Mouse (Mus musculus): ENCODE measurements around the gene Plppr2. TPM values are rescaled to one million over a fixed set of nuclear protein-coding genes. Genes with fewer than 3 reads are reported as not detected.
A peak's percentile ranks its signal among the peaks of the same experiment; 100 is the strongest.

Gene Plppr2
- polyA plus RNA-seq, 1 experiment from 2014 or later: 8.7 TPM

DNA sequence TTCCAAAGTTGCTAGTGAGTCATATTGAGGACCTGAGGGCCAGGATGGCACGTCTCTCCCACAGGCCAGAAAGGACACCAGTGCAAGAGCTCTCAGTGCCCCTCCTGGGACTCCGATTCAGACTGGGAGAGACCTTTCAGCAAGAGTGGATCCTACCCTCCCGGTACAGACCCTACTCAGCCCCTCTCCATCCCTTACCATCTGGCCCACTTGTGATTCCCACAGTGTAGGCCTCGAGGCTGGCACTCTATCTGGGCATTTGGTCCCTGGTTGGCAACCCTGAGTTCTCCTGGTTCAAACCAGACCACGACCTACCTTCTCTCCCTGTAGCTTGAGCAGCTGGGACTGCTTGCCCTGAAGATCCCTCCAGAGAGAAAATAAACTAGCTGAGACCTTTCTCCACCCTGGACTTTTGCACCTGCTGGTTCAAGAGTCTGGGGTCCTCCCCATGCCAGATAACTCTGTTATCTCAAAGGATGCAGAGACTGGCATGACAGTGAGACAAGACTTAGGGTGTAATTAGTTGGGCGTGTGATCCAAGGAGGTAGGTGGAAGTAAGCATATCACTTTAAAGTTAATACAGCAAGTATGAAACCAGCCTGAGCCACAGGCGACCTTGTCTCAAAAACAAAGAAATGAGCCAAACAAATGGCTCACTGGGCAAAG is 1.2 kb upstream of the Plppr2 start:
- Histone ChIP-seq H3K9me3 (no peaks in the 10 kb centered on the region), H3K27me3 (no peaks in the 10 kb centered on the region), H3K4me1 (peaks cover 15% of the 10 kb centered on the region; the same call in 1 of the 2 replicates), H3K9ac (no peak overlapping the region), H3K27ac (no peak overlapping the region), H3K4me2 (peak overlapping the region; percentile 82; the same call in 1 of the 2 replicates), H3K4me3 (no peak overlapping the region), H3K36me3 (no peaks in the 10 kb centered on the region)
- 83% methylated on average over 7 of the region's 7 CpGs for WGBS
- no peak for ATAC-seq (ENCODE audit: insufficient number of reproducible peaks, low FRiP score, low TSS enrichment, low read depth)

DNA sequence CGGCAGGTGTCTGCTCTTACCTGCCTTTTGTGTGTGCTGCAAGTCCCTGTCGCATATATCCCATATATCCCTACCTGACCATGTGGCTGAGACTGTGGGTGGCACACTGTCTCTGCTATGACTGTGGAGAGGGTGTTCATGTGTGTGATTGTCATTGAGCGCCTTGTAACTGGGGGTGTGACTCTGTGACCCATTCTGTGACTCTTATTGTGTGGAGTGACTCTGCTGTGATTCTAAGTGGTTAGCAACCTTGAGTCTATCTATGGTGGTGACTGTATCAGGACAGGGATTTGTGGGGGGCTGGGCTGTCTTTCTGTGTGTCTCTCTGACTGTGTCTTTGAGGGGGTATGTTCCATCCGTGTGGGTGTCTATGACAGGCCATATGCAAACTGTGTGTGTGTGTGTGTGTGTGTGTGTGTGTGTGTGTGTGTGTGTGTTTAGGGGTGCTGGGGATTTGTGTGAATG is 910 bp downstream of the Plppr2 start:
- H3K4me2 ChIP-seq: no peak overlapping the region
- no peak overlapping the region for H3K9ac ChIP-seq
- no peak for ATAC-seq (ENCODE audit: insufficient number of reproducible peaks, low FRiP score, low TSS enrichment, low read depth)
- peak overlapping the region; percentile 59; the same call in 1 of the 2 replicates for H3K4me3 ChIP-seq
- H3K36me3 ChIP-seq: no peaks in the 10 kb centered on the region; the same call in 1 of the 2 replicates
- WGBS: 73% methylated on average over 4 of the region's 4 CpGs
- no peaks in the 10 kb centered on the region for H3K27me3 ChIP-seq
- H3K27ac ChIP-seq: no peak overlapping the region
- H3K9me3 ChIP-seq: no peaks in the 10 kb centered on the region
- peaks cover 15% of the 10 kb centered on the region; the same call in 1 of the 2 replicates for H3K4me1 ChIP-seq

DNA sequence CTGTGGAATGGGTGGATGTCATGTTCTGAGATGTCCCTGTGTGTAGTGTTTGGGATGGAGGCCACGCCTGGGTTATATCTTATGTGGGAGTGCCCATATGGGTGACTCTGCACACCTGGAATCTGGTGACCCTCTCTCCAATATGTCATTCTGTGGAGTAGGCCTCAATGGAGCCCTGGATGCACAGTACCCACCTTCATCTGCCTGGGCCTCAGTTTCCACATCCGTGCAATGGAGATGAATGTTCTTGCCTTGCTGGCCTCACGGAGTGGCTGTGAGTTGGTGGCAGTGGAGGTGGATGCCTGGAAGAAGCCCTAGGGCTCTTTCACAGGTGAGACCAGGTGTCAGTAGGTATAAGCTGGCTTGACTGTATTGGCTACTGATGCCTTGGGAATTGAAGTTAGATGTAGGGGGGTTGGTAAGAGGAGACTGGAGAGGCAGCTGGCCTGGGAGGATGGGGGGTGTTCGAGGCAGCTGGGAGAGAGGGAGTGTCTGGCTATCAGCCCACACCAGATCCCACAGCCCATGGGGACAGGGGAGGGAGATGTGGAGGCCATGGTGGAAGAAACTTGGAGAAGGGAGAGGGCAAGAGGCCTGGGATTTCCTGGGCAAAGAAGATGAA is 1.5 kb downstream of the Plppr2 start:
- Histone ChIP-seq H3K4me2 (no peak overlapping the region), H3K4me1 (peaks cover 12% of the 10 kb centered on the region; the same call in 1 of the 2 replicates), H3K27me3 (peaks cover under 1% of the 10 kb centered on the region; the same call in 1 of the 2 replicates), H3K27ac (no peak overlapping the region), H3K36me3 (no peaks in the 10 kb centered on the region; the same call in 1 of the 2 replicates), H3K9ac (no peak overlapping the region), H3K9me3 (no peaks in the 10 kb centered on the region), H3K4me3 (no peak overlapping the region)
- no peak for ATAC-seq (ENCODE audit: insufficient number of reproducible peaks, low FRiP score, low TSS enrichment, low read depth)
- WGBS: 78% methylated on average over 4 of the region's 4 CpGs

DNA sequence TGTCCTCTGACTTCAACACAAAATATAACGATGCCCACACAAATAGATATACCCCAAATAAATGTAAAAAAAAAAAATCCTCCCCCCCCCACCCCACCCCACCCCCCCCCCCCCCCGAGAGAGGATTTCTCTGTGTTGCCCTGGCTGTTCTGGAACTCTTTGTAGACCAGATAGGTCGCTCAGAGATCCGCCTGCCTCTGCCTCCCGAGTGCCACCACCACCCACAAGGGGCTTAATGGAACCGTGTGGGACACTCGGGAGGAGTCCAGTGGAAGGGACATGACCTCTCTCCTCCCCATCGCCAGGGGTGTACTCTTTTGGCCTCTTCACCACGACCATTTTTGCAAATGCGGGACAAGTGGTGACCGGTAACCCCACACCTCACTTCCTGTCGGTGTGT is 6.2 kb downstream of the Plppr2 start:
- Histone ChIP-seq H3K4me3 (no peak overlapping the region), H3K36me3 (no peaks in the 10 kb centered on the region; the same call in 1 of the 2 replicates), H3K9ac (no peak overlapping the region), H3K4me2 (no peak overlapping the region), H3K27ac (no peak overlapping the region), H3K27me3 (peaks cover 25% of the 10 kb centered on the region), H3K9me3 (no peaks in the 10 kb centered on the region), H3K4me1 (peaks cover 4% of the 10 kb centered on the region)
- WGBS: 74% methylated on average over 12 of the region's 12 CpGs
- ATAC-seq (ENCODE audit: insufficient number of reproducible peaks, low FRiP score, low TSS enrichment, low read depth): no peak

DNA sequence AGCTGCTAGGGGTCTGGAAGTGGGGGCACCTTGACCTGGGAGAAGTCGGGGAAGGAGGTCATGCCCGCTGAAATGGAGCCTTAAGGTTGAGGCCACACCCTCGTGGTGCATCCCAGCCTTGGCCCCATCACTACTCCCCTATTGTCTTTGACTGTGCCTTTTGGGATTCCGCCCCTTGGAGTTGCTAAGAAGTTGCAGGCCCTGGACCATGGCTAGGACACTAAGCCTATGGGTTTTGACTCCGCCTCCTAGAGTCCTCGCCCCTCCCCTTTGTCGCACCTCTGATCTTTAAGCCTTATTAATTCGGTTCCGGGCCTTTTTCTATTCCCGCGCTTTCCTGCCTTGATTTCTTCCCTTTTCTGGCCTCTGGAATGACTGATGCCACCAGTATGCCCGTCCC is 6.8 kb downstream of the Plppr2 start:
- peaks cover 4% of the 10 kb centered on the region for H3K4me1 ChIP-seq
- WGBS: 38% methylated on average over 12 of the region's 12 CpGs
- H3K9me3 ChIP-seq: no peaks in the 10 kb centered on the region
- H3K9ac ChIP-seq: no peak overlapping the region
- no peak overlapping the region for H3K4me3 ChIP-seq
- peaks cover 31% of the 10 kb centered on the region for H3K27me3 ChIP-seq
- no peak overlapping the region for H3K27ac ChIP-seq
- H3K36me3 ChIP-seq: no peaks in the 10 kb centered on the region; the same call in 1 of the 2 replicates
- no peak for ATAC-seq (ENCODE audit: insufficient number of reproducible peaks, low FRiP score, low TSS enrichment, low read depth)
- H3K4me2 ChIP-seq: no peak overlapping the region

DNA sequence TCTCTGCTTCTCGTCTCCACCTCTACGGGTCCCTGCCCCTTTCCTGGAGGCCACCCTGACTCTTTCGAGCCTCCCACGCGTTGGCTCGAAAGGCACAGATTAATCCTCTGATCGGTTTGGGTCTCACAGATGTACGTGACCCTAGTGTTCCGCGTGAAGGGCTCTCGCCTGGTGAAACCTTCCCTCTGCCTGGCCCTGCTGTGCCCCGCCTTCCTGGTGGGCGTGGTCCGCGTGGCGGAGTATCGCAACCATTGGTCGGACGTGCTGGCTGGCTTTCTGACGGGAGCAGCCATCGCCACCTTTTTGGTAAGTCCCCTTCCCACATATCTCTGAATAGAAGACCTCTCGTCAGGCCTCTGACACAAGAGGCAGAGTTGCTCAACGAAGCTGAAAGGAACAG is 7.4 kb downstream of the Plppr2 start:
- Histone ChIP-seq H3K9ac (no peak overlapping the region), H3K4me2 (no peak overlapping the region), H3K9me3 (no peaks in the 10 kb centered on the region), H3K36me3 (no peaks in the 10 kb centered on the region; the same call in 1 of the 2 replicates), H3K4me1 (peaks cover 4% of the 10 kb centered on the region), H3K27me3 (peaks cover 33% of the 10 kb centered on the region), H3K4me3 (no peak overlapping the region), H3K27ac (no peak overlapping the region)
- ATAC-seq (ENCODE audit: insufficient number of reproducible peaks, low FRiP score, low TSS enrichment, low read depth): no peak
- 16% methylated on average over 23 of the region's 23 CpGs for WGBS

DNA sequence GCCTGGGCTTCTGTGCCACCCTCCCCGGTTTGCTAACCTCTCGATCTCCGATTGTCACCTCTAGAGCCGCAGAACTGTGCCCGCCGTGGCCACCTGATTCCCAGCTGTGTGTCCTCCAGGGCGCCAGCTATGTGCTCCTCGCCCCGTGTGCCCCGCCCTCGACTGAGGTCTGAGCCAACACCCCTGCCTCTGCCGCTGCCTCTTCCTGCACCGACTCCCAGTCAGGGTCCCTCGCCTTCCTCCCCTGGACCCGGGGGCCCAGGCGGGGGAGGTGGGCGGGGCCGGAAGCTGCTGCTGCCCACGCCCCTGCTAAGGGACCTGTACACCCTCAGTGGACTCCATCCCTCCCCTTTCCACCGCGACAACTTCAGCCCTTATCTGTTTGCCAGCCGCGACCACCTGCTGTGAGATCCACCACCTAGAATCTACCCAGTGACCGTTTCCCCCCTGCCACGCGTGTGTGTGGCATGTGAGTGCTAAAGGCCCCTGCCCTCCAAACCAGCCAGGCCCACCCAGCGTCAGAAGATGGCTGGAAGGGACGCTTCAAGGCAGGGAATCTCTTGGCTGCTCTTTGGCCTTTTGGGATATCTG is 10.8 kb downstream of the Plppr2 start:
- whole genome bisulfite sequencing: 8% methylated on average over 28 of the region's 28 CpGs
- no peak for ATAC-seq (ENCODE audit: insufficient number of reproducible peaks, low FRiP score, low TSS enrichment, low read depth)
- H3K9me3 ChIP-seq: no peaks in the 10 kb centered on the region
- no peaks in the 10 kb centered on the region for H3K36me3 ChIP-seq
- H3K9ac ChIP-seq: no peak overlapping the region
- no peak overlapping the region for H3K27ac ChIP-seq
- peaks cover 35% of the 10 kb centered on the region for H3K27me3 ChIP-seq
- no peak overlapping the region for H3K4me2 ChIP-seq
- H3K4me1 ChIP-seq: peaks cover 4% of the 10 kb centered on the region
- H3K4me3 ChIP-seq: no peak overlapping the region

DNA sequence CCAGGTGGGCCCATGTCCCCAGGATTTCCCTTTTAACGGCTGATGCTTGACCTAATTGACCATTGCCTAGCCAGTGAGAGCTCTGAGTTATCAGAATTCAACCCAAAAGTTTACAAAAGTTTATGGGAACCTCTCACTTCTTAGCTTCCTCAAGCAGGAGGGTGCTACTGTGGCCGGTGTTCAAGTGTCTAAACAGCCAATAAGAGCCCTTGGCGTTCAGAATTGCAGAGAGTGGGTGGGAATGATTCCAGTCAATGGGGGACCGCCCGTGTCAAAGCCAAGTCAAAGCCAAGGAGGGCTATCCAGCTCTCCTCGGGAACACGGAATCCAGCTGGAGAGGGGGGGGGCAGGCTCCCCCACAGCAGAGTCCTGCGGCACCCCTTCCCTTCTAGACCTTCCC is 11.3 kb downstream of the Plppr2 start:
- H3K9me3 ChIP-seq: no peaks in the 10 kb centered on the region
- no peak overlapping the region for H3K27ac ChIP-seq
- 53% methylated on average over 8 of the region's 8 CpGs for WGBS
- H3K4me2 ChIP-seq: no peak overlapping the region
- no peak overlapping the region for H3K4me3 ChIP-seq
- no peak overlapping the region for H3K9ac ChIP-seq
- ATAC-seq (ENCODE audit: insufficient number of reproducible peaks, low FRiP score, low TSS enrichment, low read depth): no peak
- no peaks in the 10 kb centered on the region for H3K36me3 ChIP-seq
- H3K27me3 ChIP-seq: peaks cover 35% of the 10 kb centered on the region
- H3K4me1 ChIP-seq: peaks cover 4% of the 10 kb centered on the region

DNA sequence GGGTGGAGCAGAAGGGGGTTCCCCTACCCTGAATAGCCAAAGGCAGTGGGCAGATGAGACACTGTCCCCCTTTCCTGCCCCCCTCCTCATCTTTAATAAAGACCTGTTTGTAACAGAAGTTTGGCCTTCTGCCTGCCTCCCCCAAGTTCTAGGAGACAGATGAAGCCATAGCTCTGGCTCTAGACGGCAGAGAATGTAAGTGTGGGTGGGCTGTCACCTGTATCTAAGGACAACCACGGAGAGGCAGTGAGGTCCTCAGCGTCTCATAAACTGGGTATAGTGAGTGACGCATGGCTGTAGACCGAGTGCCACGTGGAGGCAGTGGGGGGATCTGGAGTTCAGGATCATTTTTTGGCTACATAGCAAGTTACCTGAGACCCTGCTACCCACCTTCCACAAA is 12.0 kb downstream of the Plppr2 start:
- Histone ChIP-seq H3K27ac (no peak overlapping the region), H3K9ac (no peak overlapping the region), H3K4me1 (peaks cover 4% of the 10 kb centered on the region), H3K9me3 (no peaks in the 10 kb centered on the region), H3K4me2 (no peak overlapping the region), H3K4me3 (no peak overlapping the region), H3K27me3 (peaks cover 31% of the 10 kb centered on the region), H3K36me3 (no peaks in the 10 kb centered on the region)
- no peak for ATAC-seq (ENCODE audit: insufficient number of reproducible peaks, low FRiP score, low TSS enrichment, low read depth)
- 59% methylated on average over 6 of the region's 6 CpGs for WGBS

DNA sequence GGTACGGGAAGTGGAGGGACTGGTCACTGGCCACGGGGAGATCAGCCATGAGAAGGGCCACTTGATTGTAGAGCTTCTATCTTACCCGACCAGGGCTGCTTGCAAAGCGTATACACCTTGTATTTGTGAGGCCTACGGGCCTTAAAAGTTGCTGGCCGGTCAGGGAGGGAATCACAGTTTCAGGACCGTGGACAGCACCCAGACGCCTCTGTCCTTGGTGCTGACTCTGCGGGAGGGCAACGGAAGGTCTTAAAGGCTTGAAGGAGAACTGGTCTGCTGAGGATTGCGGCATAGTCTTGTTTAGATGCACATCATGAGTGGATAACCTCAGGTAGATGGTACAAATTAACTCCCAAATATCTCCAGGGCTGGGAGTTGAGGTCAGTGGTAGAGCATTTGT is 13.5 kb downstream of the Plppr2 start:
- Histone ChIP-seq H3K9me3 (no peaks in the 10 kb centered on the region), H3K27ac (no peak overlapping the region), H3K4me3 (no peak overlapping the region), H3K9ac (no peak overlapping the region), H3K36me3 (no peaks in the 10 kb centered on the region), H3K4me1 (peaks cover 7% of the 10 kb centered on the region), H3K27me3 (peaks cover 31% of the 10 kb centered on the region), H3K4me2 (no peak overlapping the region)
- 18% methylated on average over 11 of the region's 11 CpGs for WGBS
- ATAC-seq (ENCODE audit: insufficient number of reproducible peaks, low FRiP score, low TSS enrichment, low read depth): no peak

DNA sequence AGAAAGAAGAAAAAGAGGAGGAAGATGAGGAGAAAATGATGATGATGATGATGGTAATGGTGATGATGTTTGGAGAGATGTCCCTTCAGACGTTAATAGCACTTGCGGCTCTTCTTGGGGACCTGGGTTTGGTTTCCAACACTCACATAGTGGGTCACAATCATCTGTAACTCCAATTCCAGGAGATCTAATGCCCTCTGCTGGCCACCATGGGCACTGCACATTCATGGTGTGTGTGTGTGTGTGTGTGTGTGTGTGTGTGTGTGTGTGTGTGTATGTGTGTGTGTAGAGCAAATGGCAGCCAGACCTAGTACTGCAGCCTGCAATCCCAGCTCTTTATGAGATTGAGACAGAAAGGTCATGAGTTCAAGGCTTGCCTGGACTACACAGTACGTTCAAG is 15.1 kb downstream of the Plppr2 start:
- no peak overlapping the region for H3K4me3 ChIP-seq
- no peak overlapping the region for H3K27ac ChIP-seq
- H3K9ac ChIP-seq: no peak overlapping the region
- peaks cover 20% of the 10 kb centered on the region for H3K27me3 ChIP-seq
- peaks cover 14% of the 10 kb centered on the region for H3K4me1 ChIP-seq
- H3K9me3 ChIP-seq: no peaks in the 10 kb centered on the region
- ATAC-seq (ENCODE audit: insufficient number of reproducible peaks, low FRiP score, low TSS enrichment, low read depth): no peak
- H3K36me3 ChIP-seq: no peaks in the 10 kb centered on the region
- WGBS: 80% methylated on average over 3 of the region's 3 CpGs
- H3K4me2 ChIP-seq: no peak overlapping the region

DNA sequence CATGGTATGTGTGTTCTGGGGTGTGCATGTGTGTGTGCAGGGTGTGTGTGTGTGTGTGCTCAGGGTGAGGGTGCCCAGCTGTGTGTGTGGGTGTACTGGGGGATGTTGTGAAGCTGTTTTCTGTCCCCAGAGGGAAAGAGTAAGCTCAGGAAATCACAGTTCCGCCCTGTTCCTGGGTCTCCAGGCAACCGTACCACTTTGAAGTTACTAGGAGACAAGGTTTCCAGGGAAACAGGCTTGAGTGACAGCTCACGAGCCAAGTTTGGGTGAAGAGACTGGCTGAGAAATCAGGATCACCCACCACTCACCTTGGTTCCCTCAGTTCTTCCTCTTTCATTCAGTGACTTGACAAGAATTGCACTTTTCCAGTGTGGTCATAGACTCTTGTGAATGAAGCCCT is 16.8 kb downstream of the Plppr2 start:
- no peak for ATAC-seq (ENCODE audit: insufficient number of reproducible peaks, low FRiP score, low TSS enrichment, low read depth)
- Histone ChIP-seq H3K4me3 (no peak overlapping the region), H3K9me3 (no peaks in the 10 kb centered on the region), H3K27me3 (peaks cover 5% of the 10 kb centered on the region), H3K27ac (no peak overlapping the region), H3K36me3 (no peaks in the 10 kb centered on the region), H3K4me2 (no peak overlapping the region), H3K9ac (no peak overlapping the region), H3K4me1 (peaks cover 10% of the 10 kb centered on the region)
- WGBS: 9% methylated on average over 3 of the region's 3 CpGs

Data from limb, embryonic 15.5 days (tissue).